Mouse (Mus musculus) forebrain, embryonic 14.5 days (tissue): ENCODE measurements at regions not wholly inside any gene's neighbourhood (a gene's known extent, or its start where the extent isn't known, plus 50 kb on each side); places are given as distances from the start of the nearest gene placed in this dataset.

Source experiments
- ATAC-seq: fragments of 200-750 bp; cut with Nextera tagmentation; 2 replicates; pipeline ENCODE4 v1.8.0; 2017; ENCODE audit warnings: mild to moderate bottlenecking, moderate library complexity
- DNase-seq: peaks from one replicate; pipeline ENCODE4 v3.0.0-alpha.2; 2015; ENCODE audit warnings: low spot score
- H3K27ac ChIP-seq: fragments of 300-500 bp; sonication (generic); 2 replicates; pipeline ENCODE4 v1.5.1; 2014; ENCODE audit warnings: low read depth, mild to moderate bottlenecking, control low read depth, low read length, moderate library complexity
- H3K27me3 ChIP-seq: fragments of 300-500 bp; sonication (generic); replicated peaks from 2 replicates; pipeline ENCODE4 v1.6.1; 2014; ENCODE audit warnings: low read length, control low read depth, mixed read lengths; ENCODE audit not compliant: control insufficient read depth, insufficient read depth
- H3K36me3 ChIP-seq: fragments of 300-500 bp; sonication (generic); 2 replicates; pipeline ENCODE4 v1.6.1; 2014; ENCODE audit warnings: low read length, control low read depth; ENCODE audit not compliant: control insufficient read depth, insufficient read depth
- H3K4me1 ChIP-seq: fragments of 300-500 bp; sonication (generic); 2 replicates; pipeline ENCODE4 v1.6.1; 2014; ENCODE audit warnings: antibody characterized with exemption, low read length, control low read depth; ENCODE audit not compliant: control insufficient read depth, insufficient read depth
- H3K4me2 ChIP-seq: fragments of 300-500 bp; sonication (generic); 2 replicates; pipeline ENCODE4 v1.6.1; 2014; ENCODE audit warnings: mild to moderate bottlenecking, control low read depth, low read length
- H3K4me3 ChIP-seq: fragments of 300-500 bp; sonication (generic); 2 replicates; pipeline ENCODE4 v1.5.1; 2014; ENCODE audit warnings: low read depth, low read length, control low read depth
- H3K9ac ChIP-seq: fragments of 300-500 bp; sonication (generic); 2 replicates; pipeline ENCODE4 v1.6.1; 2014; ENCODE audit warnings: mild to moderate bottlenecking, low read length, control low read depth, moderate library complexity
- H3K9me3 ChIP-seq: fragments of 300-500 bp; sonication (generic); replicated peaks from 2 replicates; pipeline ENCODE4 v1.6.1; 2016; ENCODE audit warnings: low read length, control low read depth, mixed read lengths; ENCODE audit not compliant: control insufficient read depth
- WGBS: fragments of 180-500 bp; shearing (Covaris S2); extraction: QIAGEN DNeasy Blood & Tissue Kit; methylation state at CpG from one replicate; pipeline ENCODE4 v1.1.7; 2014; 5-methylcytosine and 5-hydroxymethylcytosine counted together

DNA sequence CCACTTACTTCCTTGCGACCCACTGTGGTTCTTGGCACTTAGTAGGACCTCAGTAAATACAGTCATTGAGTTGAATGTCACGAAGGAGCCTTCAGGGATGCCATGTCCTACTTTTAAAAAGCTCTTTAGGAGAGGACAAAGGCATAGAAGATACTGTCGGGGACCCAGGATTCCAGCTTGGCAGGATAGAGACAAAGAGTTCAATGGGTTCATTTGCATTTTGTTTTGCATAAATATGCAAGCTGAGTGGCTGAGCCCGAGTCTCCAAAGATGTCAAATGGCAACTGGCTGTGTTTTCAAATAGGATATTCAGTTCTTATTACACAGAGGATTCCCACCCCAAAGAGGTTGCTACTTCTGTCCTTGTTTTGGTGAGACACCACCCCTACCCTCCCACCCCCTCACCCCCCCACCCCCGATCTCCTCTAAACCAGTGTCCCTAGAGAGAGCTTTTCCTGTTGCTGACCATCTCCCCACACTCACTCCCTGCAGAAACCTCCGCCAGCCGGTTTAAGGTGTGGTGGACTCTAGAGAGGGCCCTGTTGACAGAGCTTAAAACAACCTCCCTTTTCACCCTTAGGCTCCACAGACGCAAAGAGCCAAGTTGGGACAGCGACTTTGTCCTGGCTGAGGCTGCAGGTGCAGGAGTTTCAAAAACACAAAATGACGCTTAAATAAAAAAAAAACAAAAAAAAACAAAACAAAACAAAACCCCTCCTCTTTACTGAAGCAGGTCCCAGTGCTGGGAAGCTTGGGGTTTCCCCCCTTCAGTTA lies 57.9 kb downstream of the Sox9 start:
- H3K27ac ChIP-seq: peak overlapping the region; percentile 79
- no peaks in the 10 kb centered on the region for H3K9me3 ChIP-seq
- peak overlapping the region; percentile 32 for H3K4me2 ChIP-seq
- H3K9ac ChIP-seq: no peak overlapping the region
- peak; percentile 77 for ATAC-seq
- no peak overlapping the region for H3K4me3 ChIP-seq
- H3K27me3 ChIP-seq: no peaks in the 10 kb centered on the region
- peaks cover 15% of the 10 kb centered on the region for H3K4me1 ChIP-seq
- peak; percentile 83 for DNase-seq
- 4% methylated on average over 10 of the region's 10 CpGs for WGBS
- H3K36me3 ChIP-seq: no peaks in the 10 kb centered on the region

GRCm38 (mm10) chr11:112840495-112840828 lies 58.4 kb downstream of the Sox9 start:
- H3K9ac ChIP-seq: no peak overlapping the region
- H3K4me1 ChIP-seq: peaks cover 13% of the 10 kb centered on the region
- H3K36me3 ChIP-seq: no peaks in the 10 kb centered on the region
- no peaks in the 10 kb centered on the region for H3K9me3 ChIP-seq
- H3K27me3 ChIP-seq: no peaks in the 10 kb centered on the region
- ATAC-seq: peak; percentile 86
- DNase-seq: peak; percentile 78
- no peak overlapping the region for H3K27ac ChIP-seq
- H3K4me2 ChIP-seq: peak overlapping the region; percentile 32
- 4% methylated on average over 10 of the region's 10 CpGs for WGBS
- H3K4me3 ChIP-seq: no peak overlapping the region

- H3K4me1 ChIP-seq: peaks cover 10% of the 10 kb centered on the region
- H3K27me3 ChIP-seq: no peaks in the 10 kb centered on the region
- ATAC-seq (no peak), DNase-seq (no peak)
- H3K4me2 ChIP-seq: no peak overlapping the region
- 82% methylated on average over 8 of the region's 8 CpGs for WGBS
- no peak overlapping the region for H3K27ac ChIP-seq
- no peaks in the 10 kb centered on the region for H3K9me3 ChIP-seq
- H3K4me3 ChIP-seq: no peak overlapping the region
- H3K36me3 ChIP-seq: no peaks in the 10 kb centered on the region
- no peak overlapping the region for H3K9ac ChIP-seq
Measured at GRCm38 (mm10) chr11:112844258-112844901, 62.4 kb downstream of the Sox9 start.

GRCm38 (mm10) chr11:112847146-112847545 lies 65.1 kb downstream of the Sox9 start:
- no peak for DNase-seq
- Histone ChIP-seq H3K4me1 (no peaks in the 10 kb centered on the region), H3K9me3 (no peaks in the 10 kb centered on the region), H3K4me3 (no peak overlapping the region), H3K27ac (no peak overlapping the region), H3K4me2 (no peak overlapping the region), H3K27me3 (no peaks in the 10 kb centered on the region), H3K36me3 (no peaks in the 10 kb centered on the region), H3K9ac (no peak overlapping the region)
- WGBS: 94% methylated on average over 2 of the region's 2 CpGs
- no peak for ATAC-seq

GRCm38 (mm10) chr11:112847851-112848250 lies 65.8 kb downstream of the Sox9 start:
- DNase-seq (no peak), ATAC-seq (no peak)
- Histone ChIP-seq H3K9me3 (no peaks in the 10 kb centered on the region), H3K4me1 (no peaks in the 10 kb centered on the region), H3K27me3 (no peaks in the 10 kb centered on the region), H3K36me3 (no peaks in the 10 kb centered on the region), H3K4me3 (no peak overlapping the region), H3K9ac (no peak overlapping the region), H3K4me2 (no peak overlapping the region), H3K27ac (no peak overlapping the region)
- WGBS: 91% methylated on average over 3 of the region's 3 CpGs

GRCm38 (mm10) chr11:112849974-112850373 lies 68.0 kb downstream of the Sox9 start:
- Histone ChIP-seq H3K4me1 (no peaks in the 10 kb centered on the region), H3K9me3 (no peaks in the 10 kb centered on the region), H3K9ac (no peak overlapping the region), H3K27me3 (no peaks in the 10 kb centered on the region), H3K4me3 (no peak overlapping the region), H3K27ac (no peak overlapping the region), H3K4me2 (no peak overlapping the region), H3K36me3 (no peaks in the 10 kb centered on the region)
- 84% methylated on average over 5 of the region's 5 CpGs for WGBS
- DNase-seq: no peak
- ATAC-seq: no peak

DNA sequence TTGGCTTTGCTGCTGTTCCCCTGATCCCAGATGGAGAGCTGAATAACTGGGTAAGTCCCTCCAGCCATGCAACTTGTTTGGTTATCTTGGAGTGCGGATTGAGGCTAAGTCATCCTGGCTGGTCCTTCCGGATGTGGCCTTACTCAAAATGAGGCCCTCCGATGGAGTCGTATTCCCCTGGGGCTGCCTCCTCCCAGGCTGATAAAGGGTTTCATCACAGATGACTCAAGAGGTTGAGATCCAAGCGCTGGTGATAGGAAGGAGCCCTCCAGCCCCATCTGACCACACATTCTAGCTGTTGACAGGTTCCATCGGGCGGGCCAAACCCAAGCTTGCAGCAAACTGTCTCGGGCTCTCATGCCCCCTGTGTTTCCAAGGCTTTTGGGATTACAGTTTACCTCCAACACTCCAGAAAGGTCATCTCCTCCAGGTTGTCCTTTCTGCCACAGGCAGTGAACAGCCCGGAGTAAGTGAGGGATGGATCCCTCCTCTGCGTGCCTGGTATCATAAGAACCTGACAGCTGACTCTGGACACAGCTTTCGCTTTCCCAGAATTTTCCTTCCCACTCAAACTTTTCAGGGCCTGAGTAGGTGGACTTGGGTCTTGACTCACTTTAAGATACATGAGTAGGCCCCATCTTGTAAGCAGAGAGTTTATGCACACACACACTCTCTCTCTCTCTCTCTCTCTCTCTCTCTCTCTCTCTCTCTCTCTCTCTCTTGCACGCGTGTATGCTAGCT lies 68.7 kb downstream of the Sox9 start:
- 84% methylated on average over 13 of the region's 13 CpGs for WGBS
- Histone ChIP-seq H3K4me2 (no peak overlapping the region), H3K4me3 (no peak overlapping the region), H3K4me1 (no peaks in the 10 kb centered on the region), H3K36me3 (no peaks in the 10 kb centered on the region), H3K9ac (no peak overlapping the region), H3K27ac (no peak overlapping the region), H3K27me3 (no peaks in the 10 kb centered on the region), H3K9me3 (no peaks in the 10 kb centered on the region)
- DNase-seq: no peak
- no peak for ATAC-seq

DNA sequence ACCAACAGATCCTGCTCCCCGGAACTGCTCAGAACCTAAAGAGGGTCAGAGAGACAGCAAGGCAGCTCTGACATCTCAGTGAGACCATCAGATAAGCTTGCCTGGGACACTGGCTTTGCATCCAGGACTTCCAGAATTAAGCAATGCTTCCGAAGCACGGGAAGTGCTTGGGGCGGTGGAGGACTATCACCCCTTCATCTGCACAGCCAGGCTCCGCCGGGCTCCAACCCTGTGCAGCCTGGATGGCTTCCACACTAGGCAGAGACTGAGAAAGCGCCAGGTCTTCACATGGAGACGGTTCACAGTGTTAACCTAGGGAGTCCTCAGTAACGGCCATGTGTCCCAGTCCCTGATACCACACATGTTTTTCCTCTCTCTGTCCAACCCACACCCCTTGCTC lies 69.3 kb downstream of the Sox9 start:
- Histone ChIP-seq H3K9me3 (no peaks in the 10 kb centered on the region), H3K4me2 (no peak overlapping the region), H3K36me3 (no peaks in the 10 kb centered on the region), H3K27ac (no peak overlapping the region), H3K4me3 (no peak overlapping the region), H3K9ac (no peak overlapping the region), H3K4me1 (no peaks in the 10 kb centered on the region), H3K27me3 (no peaks in the 10 kb centered on the region)
- WGBS: 83% methylated on average over 9 of the region's 9 CpGs
- DNase-seq (no peak), ATAC-seq (no peak)

DNA sequence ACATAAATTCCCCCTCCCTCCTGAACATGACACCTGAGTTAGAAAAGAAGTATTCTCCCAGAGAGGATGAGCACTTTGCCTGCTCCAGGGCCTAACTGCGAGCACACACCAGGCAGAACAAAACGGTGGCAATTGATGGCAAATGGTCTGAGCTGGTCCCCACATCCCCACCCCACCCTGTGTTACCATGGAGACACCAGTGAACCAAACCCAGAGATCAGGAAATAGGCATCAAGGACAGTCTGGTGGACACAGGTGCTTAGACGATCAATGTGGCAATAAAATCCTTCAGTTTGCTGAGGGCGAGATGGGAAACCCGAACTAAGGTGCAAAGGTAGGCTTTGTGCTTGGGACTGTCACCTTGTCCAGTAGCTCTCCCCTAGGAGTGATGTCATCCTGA lies 74.0 kb downstream of the Sox9 start:
- Histone ChIP-seq H3K4me3 (no peak overlapping the region), H3K9me3 (0 out of 2 replicates have a peak, but pooled peaks cover 5% of the 10 kb centered on the region), H3K4me2 (no peak overlapping the region), H3K9ac (no peak overlapping the region), H3K36me3 (no peaks in the 10 kb centered on the region), H3K27me3 (no peaks in the 10 kb centered on the region), H3K27ac (no peak overlapping the region), H3K4me1 (peaks cover 7% of the 10 kb centered on the region)
- WGBS: 72% methylated on average over 5 of the region's 5 CpGs
- no peak for ATAC-seq
- DNase-seq: no peak
